Mouse (Mus musculus): ENCODE measurements around the gene Tbc1d8.

GRCm38 (mm10) chr1:39438629-39439028 lies 39.9 kb downstream of the Tbc1d8 start:
- no peak for TF ChIP-seq CTCF (IDR thresholded peaks at IDR 0.05; ENCODE audit: insufficient read depth, low read length)
- no peak for TF ChIP-seq POLR2A (IDR thresholded peaks at IDR 0.05; ENCODE audit: borderline replicate concordance, extremely low read depth, low read depth, low read length)

Data from lung, adult 2 months (tissue).